Mouse (Mus musculus) embryonic fibroblast, embryonic 13.5 days (primary cell): Measurements from ENCODE around the gene Neurod1.

Experiments used
- CTCF ChIP-seq: IDR thresholded peaks from 2 replicates; pipeline ENCODE4 v1.5.1; 2011; ENCODE audit warnings: mild to moderate bottlenecking, control low read depth, low read length, moderate library complexity, borderline replicate concordance; ENCODE audit not compliant: insufficient read depth
- POLR2A ChIP-seq: IDR thresholded peaks from 2 replicates; pipeline ENCODE4 v1.6.1; 2011; ENCODE audit warnings: low read depth, mild to moderate bottlenecking, control low read depth, low read length, moderate library complexity

GRCm38 (mm10) chr2:79410247-79410902 lies 46.2 kb downstream of the Neurod1 start:
- TF ChIP-seq CTCF (no peak), POLR2A (no peak)
